Mouse (Mus musculus): ENCODE measurements around the gene Prune2. TPM values are rescaled to one million over a fixed set of nuclear protein-coding genes. Genes with fewer than 3 reads are reported as not detected.

The Prune2 gene
- polyA plus RNA-seq, 1 experiment, result 14.8 TPM

DNA sequence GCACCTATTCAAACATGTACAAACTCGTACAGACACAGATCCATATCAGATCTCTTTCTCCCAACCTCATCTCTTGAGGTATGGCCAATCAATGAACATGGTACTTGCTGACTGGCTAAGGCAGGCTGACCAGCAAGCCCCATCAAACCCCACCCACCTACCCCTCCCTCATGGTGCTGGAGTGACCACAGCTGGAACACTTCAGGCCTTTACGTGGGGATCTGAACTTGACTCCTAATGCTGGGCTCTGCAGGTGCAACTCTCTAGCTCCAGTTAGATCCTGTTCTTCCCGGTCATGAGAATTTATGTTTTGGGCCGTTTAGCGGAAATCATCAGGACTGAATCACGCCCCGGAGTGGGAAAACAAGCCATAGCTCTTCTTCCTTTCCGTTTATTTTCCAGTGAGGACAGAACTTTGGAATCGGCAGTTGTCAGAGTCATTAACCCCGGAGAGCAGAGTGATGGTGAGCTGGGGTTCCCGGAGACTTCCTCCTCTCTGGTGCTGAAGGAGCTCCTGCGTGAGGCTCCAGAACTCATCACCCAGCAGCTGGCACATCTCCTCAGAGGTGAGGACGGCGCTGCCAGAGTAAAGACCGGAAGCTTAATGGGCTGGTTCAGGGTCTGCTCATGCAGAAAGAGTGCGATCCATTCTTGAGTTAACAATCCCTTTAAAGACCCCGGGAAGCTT lies 50.4 kb downstream of the Prune2 start:
- no peak for DNase-seq (ENCODE audit: low spot score)

- DNase-seq (ENCODE audit: low spot score), result peak; percentile 41
Observed at GRCm38 (mm10) chr19:17011261-17011995, 55.5 kb downstream of the Prune2 start.

DNA sequence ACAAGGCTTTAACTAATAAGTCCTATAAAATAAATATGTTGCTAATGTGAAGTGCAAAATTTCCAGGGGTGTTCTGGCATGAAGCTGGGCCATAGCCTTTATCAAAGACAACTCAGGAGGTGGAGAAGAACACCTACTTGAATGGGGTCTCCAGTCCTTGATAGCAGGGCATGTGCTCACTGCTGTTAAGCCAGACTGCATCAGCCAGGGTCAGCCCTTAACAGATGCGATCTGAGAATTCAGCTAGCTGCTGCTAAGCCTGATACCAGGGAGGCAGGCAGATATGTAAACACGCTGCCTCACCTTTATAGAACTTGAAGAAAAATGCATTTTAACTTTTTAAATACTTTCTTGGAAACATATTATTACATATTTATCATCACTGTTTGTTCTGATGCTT lies 57.2 kb downstream of the Prune2 start:
- DNase-seq (ENCODE audit: low spot score), result no peak

GRCm38 (mm10) chr19:17014337-17015124 lies 58.6 kb downstream of the Prune2 start:
- no peak for DNase-seq (ENCODE audit: low spot score)

DNA sequence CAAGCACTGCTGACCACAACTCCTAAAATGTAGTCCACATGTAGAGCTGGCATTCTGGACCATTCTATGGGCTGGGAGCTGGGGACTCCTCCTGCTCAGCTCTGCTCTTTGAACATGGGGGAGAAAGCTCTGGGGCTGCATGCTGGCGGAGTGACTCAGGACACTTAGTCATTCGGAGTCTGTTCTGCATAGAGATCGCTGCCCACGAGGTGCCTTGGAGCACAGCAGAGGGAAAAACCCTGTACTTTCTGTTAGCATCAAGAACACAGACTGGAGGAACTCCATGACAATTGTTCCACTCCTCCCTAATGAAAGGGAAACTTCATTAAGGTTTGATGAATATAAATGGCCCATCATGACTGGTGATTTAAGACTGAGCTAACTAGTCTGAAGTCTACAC lies 68.8 kb downstream of the Prune2 start:
- no peak for DNase-seq (ENCODE audit: low spot score)

- peak; percentile 39 for DNase-seq (ENCODE audit: low spot score)
Observed at GRCm38 (mm10) chr19:17030276-17030675, 74.4 kb downstream of the Prune2 start.

- no peak for DNase-seq (ENCODE audit: low spot score)
Observed at GRCm38 (mm10) chr19:17032314-17032713, 76.4 kb downstream of the Prune2 start.

DNA sequence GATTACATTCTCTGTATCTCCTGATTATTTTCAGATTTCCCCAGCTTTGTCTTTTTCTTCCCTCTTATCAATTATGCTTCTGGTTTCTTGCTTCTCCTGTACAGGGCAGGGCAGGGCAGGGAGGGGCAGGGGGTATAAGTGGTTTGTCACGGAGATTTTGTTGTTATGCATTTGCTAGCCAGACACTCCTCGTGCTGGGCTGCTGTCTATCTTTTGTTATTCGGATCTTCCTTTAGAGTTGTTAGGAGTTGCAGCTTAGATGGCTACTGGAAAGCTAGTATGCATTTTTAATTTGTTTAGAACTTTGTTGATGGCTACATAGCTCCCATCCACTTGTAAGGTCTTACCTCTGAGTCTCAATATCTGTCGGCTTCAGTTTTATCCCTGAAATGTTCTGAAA lies 91.0 kb downstream of the Prune2 start:
- DNase-seq (ENCODE audit: low spot score), result no peak

DNA sequence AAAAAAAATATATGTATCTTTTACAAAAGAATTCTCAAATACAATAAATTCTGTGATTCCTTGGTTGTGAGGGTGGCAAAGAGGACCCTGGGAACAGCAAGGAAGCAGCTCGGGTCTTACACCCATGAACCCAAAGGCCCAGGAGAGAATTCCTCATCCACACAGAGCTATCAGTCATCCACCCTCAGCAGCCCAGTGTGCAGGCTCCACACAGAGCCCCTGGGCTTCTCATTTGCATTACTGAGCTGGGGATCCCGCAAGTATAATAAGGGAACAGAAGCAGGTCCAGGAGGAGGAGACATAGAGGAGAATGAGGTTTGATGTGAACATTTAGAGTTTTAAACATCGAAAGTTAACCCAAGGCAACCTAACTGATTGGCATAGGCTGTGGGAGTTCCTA lies 100.0 kb downstream of the Prune2 start:
- no peak for DNase-seq (ENCODE audit: low spot score)

- DNase-seq (ENCODE audit: low spot score), result no peak
Observed at GRCm38 (mm10) chr19:17060106-17060505, 104.2 kb downstream of the Prune2 start.

- DNase-seq (ENCODE audit: low spot score), result no peak
Observed at GRCm38 (mm10) chr19:17064421-17064820, 108.5 kb downstream of the Prune2 start.

- no peak for DNase-seq (ENCODE audit: low spot score)
Observed at GRCm38 (mm10) chr19:17069067-17069466, 113.1 kb downstream of the Prune2 start.

DNA sequence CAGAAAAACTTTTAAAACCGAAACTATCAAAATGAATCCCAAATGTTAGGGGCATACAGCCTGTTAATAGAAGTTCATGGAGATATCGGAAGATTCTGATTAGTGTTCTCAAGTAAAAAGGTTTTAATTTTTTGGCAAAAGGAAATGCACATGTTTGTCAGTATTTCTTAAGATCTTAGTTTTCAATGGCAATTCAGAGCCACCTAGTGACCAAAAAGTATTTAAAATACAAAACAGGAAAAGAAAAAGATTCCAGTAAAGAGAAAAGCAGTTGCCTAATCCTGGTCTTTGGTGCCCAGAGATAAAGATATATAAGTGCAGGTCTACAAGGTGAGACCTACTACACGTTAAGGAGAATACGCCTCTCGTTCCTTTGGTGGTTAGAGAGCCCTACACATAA lies 115.3 kb downstream of the Prune2 start:
- no peak for DNase-seq (ENCODE audit: low spot score)

- DNase-seq (ENCODE audit: low spot score), result no peak
Observed at GRCm38 (mm10) chr19:17072245-17072644, 116.3 kb downstream of the Prune2 start.

DNA sequence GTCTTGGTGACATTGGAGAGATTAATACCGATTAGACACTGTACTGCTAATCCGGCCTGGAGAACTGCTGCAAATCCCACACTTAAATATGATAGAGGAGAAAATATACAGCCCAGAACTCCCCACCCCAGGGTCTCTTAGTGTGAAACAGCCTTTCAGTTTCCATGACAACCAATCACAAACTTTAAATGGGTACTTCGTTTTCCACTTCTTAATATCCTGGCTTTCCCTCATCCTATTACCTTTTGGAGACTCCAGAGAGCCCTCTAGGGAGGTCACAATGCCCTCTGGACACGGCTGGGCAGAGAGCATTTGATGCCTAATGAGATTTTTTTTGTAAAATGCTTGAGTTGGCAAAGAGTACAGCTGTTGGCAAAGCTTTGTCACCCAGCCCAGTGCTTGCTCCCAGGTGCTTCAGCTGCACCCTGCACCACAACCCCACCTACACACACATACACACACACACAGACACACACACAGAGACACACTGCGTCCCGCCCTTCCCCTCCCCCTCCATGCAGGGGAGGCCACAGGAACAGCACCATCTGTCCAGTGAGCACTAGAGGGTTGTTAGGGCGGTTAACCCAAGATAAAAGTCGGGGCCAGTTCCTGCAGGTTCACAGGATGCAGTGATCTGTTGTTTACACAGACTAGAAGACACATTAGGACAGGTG lies 122.9 kb downstream of the Prune2 start:
- DNase-seq (ENCODE audit: low spot score), result no peak

DNA sequence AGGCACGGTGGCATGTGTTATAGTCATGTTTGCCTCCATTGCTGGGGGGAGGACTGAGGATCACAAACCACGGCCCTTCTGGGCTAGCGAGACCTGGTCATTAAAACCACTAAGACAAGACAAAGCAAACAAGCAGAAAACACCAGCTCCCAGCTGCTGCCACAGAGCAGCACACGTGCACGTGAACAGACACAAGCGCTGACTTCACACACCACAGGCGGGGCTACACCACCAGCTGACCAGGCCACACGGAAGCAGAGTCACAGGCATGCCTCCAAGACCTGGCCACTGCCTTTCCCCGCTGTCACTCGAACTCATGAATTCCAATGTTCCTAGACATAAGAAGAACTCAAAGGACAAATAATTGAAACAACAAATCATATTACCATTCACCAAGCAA lies 125.5 kb downstream of the Prune2 start:
- no peak for DNase-seq (ENCODE audit: low spot score)

- no peak for DNase-seq (ENCODE audit: low spot score)
Observed at GRCm38 (mm10) chr19:17094067-17094466, 138.1 kb downstream of the Prune2 start.

GRCm38 (mm10) chr19:17096338-17096737 lies 140.4 kb downstream of the Prune2 start:
- no peak for DNase-seq (ENCODE audit: low spot score)

- DNase-seq (ENCODE audit: low spot score), result no peak
Observed at GRCm38 (mm10) chr19:17097210-17097609, 141.3 kb downstream of the Prune2 start.

DNA sequence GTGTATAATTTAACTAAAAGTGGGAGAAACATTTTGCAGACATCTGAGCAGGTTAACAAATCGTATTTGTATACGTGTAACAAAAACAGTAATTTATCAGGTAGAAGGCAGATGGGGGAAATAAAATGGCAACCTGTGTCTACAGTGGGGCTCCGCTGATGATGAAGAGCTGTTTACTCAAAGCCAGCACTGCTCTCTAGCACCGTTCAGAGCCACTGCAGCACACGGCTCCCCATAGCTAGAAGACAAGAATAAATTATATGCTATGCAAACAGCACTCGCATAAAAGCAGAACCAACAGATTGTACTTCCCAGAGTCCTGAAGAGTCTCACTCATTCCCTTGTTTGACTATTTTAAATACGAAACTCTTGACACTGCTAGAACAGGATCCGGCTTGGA lies 152.9 kb downstream of the Prune2 start:
- DNase-seq (ENCODE audit: low spot score), result no peak

DNA sequence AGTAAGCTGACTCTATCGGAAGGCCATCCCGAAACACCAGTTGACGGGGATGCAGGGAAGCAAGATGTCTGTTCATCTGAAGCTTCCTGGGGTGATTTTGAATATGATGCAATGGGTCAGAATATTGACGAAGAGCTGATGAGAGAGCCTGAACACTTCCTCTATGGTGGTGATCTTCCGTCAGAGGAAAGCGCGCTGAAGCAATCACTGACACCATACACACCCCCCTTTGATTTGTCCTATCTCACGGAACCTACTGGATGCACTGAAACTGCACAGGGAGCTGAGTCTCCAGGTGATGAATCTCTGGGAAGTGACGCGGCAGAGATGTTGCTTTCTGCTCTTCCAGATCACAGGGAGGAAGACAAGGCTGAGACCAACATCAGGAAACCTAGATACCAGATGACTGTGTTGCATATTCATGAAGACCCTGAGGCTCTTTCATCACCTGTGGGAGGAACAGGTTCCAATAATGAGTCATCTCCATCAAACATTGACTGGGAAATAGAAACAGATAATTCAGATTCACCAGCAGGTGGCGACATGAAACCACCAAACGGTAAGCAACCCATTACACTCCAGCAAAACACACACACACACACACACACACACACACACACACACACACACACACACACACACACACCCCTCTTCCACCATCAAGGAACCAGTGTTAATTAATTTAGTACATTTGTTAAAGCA lies 168.3 kb downstream of the Prune2 start:
- no peak for DNase-seq (ENCODE audit: low spot score)

All from urinary bladder, adult 2 months (tissue).